Mouse (Mus musculus) kidney, embryonic 15.5 days (tissue): ENCODE data around the gene Tmem258. TPM values are rescaled to one million over a fixed set of nuclear protein-coding genes. Genes with fewer than 3 reads are reported as not detected.
A peak's percentile ranks its signal among the peaks of the same experiment; 100 is the strongest.

Experiments used
- ATAC-seq: fragments of 200-750 bp; cut with Nextera tagmentation; replicated peaks from 2 replicates; pipeline ENCODE4 v1.8.0; 2017; ENCODE audit warnings: moderate TSS enrichment; ENCODE audit not compliant: low FRiP score
- H3K27ac ChIP-seq: fragments of 300-500 bp; sonication (generic); 2 replicates; pipeline ENCODE4 v1.5.1; 2015; ENCODE audit warnings: mild to moderate bottlenecking, inconsistent platforms
- H3K27me3 ChIP-seq: fragments of 300-500 bp; sonication (generic); 2 replicates; pipeline ENCODE4 v1.6.1; 2015; ENCODE audit warnings: inconsistent platforms
- H3K36me3 ChIP-seq: fragments of 300-500 bp; sonication (generic); 2 replicates; pipeline ENCODE4 v1.6.1; 2015; ENCODE audit warnings: inconsistent platforms
- H3K4me1 ChIP-seq: fragments of 300-500 bp; sonication (generic); 2 replicates; pipeline ENCODE4 v1.6.1; 2015; ENCODE audit warnings: inconsistent platforms
- H3K4me2 ChIP-seq: fragments of 300-500 bp; sonication (generic); 2 replicates; pipeline ENCODE4 v1.6.1; 2015; ENCODE audit warnings: moderate library complexity, mild to moderate bottlenecking, inconsistent platforms
- H3K4me3 ChIP-seq: fragments of 300-500 bp; sonication (generic); replicated peaks from 2 replicates; pipeline ENCODE4 v1.5.1; 2015; ENCODE audit warnings: mild to moderate bottlenecking, inconsistent platforms
- H3K9ac ChIP-seq: fragments of 300-500 bp; sonication (generic); 2 replicates; pipeline ENCODE4 v1.6.1; 2015; ENCODE audit warnings: mild to moderate bottlenecking, inconsistent platforms
- H3K9me3 ChIP-seq: fragments of 300-500 bp; sonication (generic); replicated peaks from 2 replicates; pipeline ENCODE4 v1.6.1; 2016; ENCODE audit warnings: inconsistent platforms
- WGBS: fragments of 180-500 bp; shearing (Covaris S2); methylation state at CpG from one replicate; pipeline ENCODE4 v1.1.7; 2015; ENCODE audit warnings: mixed read lengths; 5-methylcytosine and 5-hydroxymethylcytosine counted together
- polyA plus RNA-seq: library from polyadenylated mRNA; unstranded; fragments of >200 nt; fragmentation: Nextera tagmentation; extraction: Ambion mirVana; gene quantifications from 2 replicates; pipeline ENCODE4 v1.2.1, GENCODE M21; 2015

Tmem258 gene
- polyA plus RNA-seq, 1 experiment from 2014 or later, result 477 TPM

GRCm38 (mm10) chr19:10225767-10226166, 22.0 kb downstream of the Tmem258 start:
- ATAC-seq, result no peak
- no peak overlapping the region for H3K9ac ChIP-seq
- no peaks in the 10 kb centered on the region for H3K36me3 ChIP-seq
- no peak overlapping the region for H3K27ac ChIP-seq
- no peak overlapping the region for H3K4me3 ChIP-seq
- peaks cover 59% of the 10 kb centered on the region for H3K4me1 ChIP-seq
- H3K4me2 ChIP-seq, result 0 out of 2 replicates have a peak overlapping the region, but pooled peaks have one; percentile 51
- H3K27me3 ChIP-seq, result no peaks in the 10 kb centered on the region
- H3K9me3 ChIP-seq, result no peaks in the 10 kb centered on the region
- 59% methylated on average over 4 of the region's 4 CpGs for WGBS

GRCm38 (mm10) chr19:10231016-10231415, 27.2 kb downstream of the Tmem258 start:
- Histone ChIP-seq H3K27me3 (0 out of 2 replicates have a peak, but pooled peaks cover 3% of the 10 kb centered on the region), H3K36me3 (no peaks in the 10 kb centered on the region), H3K9me3 (no peaks in the 10 kb centered on the region), H3K9ac (no peak overlapping the region), H3K4me3 (no peak overlapping the region), H3K4me1 (peaks cover 26% of the 10 kb centered on the region), H3K27ac (no peak overlapping the region), H3K4me2 (0 out of 2 replicates have a peak overlapping the region, but pooled peaks have one; percentile 4)
- 12% methylated on average over 7 of the region's 7 CpGs for WGBS
- ATAC-seq, result peak; percentile 40; the same call in 1 of the 2 replicates

DNA sequence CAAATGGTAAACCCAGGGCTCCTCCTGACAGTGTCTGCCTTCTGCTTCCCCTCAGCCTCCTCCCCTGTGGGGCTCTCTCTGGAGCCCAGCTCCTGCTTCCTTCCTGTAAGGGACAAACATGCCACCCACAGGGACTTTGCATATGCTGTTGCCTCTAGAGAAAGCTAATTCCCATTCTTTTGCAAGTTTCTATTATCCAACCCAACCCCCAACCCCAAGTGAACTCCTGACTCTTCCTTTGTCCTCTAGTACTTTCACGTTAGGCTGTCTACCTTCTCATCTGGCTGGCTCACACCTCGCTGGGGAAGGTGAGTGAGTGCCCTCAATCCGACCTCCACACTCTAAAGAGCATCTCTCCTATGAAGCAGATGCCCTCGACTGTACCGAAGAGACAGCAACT, 28.1 kb downstream of the Tmem258 start:
- no peak overlapping the region for H3K27ac ChIP-seq
- no peak for ATAC-seq
- 41% methylated on average over 5 of the region's 5 CpGs for WGBS

GRCm38 (mm10) chr19:10232327-10233017, 28.7 kb downstream of the Tmem258 start:
- no peak overlapping the region for H3K9ac ChIP-seq
- H3K9me3 ChIP-seq, result no peaks in the 10 kb centered on the region
- 0 out of 2 replicates have a peak, but pooled peaks cover 3% of the 10 kb centered on the region for H3K27me3 ChIP-seq
- peaks cover 22% of the 10 kb centered on the region for H3K4me1 ChIP-seq
- WGBS, result 48% methylated on average over 9 of the region's 9 CpGs
- H3K36me3 ChIP-seq, result no peaks in the 10 kb centered on the region
- no peak overlapping the region for H3K27ac ChIP-seq
- H3K4me2 ChIP-seq, result no peak overlapping the region
- ATAC-seq, result no peak
- H3K4me3 ChIP-seq, result no peak overlapping the region

More for the DNA sequence above, 28.1 kb downstream of the Tmem258 start:
- Histone ChIP-seq H3K27me3 (0 out of 2 replicates have a peak, but pooled peaks cover 3% of the 10 kb centered on the region), H3K9ac (no peak overlapping the region), H3K4me3 (no peak overlapping the region), H3K9me3 (no peaks in the 10 kb centered on the region), H3K4me2 (no peak overlapping the region), H3K36me3 (no peaks in the 10 kb centered on the region), H3K4me1 (peaks cover 26% of the 10 kb centered on the region)

DNA sequence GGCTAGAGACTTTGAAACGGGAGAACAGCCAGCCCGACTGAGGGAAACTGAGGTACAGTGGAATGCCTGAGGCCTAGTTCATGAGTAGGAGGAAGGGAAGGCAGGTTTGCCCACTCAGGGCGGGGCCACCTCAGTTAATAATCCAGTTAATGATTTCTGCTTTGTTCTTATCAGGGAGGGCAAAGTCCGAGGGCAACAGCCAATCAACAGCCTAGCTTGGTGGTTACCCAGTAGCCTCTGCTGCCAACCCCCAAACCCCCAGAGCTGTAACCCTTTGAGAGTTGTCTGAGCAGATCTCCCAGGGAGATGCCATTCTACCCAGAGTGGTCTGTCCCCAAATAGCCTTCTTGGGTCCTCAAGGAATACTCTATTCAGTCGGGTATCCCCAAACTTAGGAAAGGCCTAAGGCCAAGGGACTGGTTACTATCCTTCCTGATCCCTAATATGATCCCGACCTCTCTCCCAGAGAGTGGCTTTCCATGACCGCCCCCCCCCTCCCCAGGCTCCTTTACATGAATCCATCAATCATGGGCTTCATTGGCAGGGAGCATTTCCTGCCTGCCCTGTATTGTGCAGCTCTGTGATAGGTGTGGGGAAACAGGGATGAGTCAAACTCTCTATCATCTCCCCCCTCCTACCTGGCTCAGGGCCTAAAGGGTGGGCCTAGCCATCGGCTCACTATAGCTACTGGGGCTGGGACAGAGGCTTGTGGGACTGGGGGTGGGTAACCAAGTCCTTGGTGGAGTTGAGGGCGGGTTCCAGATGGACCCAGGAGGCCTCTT, 32.2 kb downstream of the Tmem258 start:
- ATAC-seq, result no peak
- Histone ChIP-seq H3K9ac (no peak overlapping the region), H3K27ac (0 out of 2 replicates have a peak overlapping the region, but pooled peaks have one; percentile 13), H3K36me3 (no peaks in the 10 kb centered on the region), H3K27me3 (peaks cover 11% of the 10 kb centered on the region; the same call in 1 of the 2 replicates), H3K4me1 (peaks cover 22% of the 10 kb centered on the region), H3K4me3 (no peak overlapping the region), H3K4me2 (no peak overlapping the region), H3K9me3 (no peaks in the 10 kb centered on the region)
- 76% methylated on average over 9 of the region's 9 CpGs for WGBS

DNA sequence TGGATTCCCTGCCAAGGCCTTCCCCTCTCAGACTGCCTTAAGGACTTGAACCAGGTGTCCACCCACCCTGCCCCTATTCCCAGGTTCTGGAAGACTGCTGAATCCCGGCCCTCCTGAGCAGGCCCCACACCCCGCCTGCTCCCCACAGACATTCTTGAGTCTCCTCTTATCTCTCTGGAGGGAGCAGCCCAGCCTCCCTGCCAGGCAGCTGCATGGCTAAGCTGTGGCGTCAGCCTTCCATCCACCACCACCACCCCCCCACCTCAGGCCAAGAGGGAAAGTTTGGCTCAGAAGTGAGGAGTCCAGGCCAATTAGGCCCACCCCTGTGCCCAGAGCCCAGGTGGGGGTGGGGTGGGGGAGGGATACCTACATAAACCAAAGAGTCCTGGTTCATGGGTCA, 34.7 kb downstream of the Tmem258 start:
- WGBS, result 81% methylated on average over 3 of the region's 3 CpGs
- H3K4me3 ChIP-seq, result no peak overlapping the region
- no peak overlapping the region for H3K4me2 ChIP-seq
- no peak for ATAC-seq
- no peak overlapping the region for H3K27ac ChIP-seq
- no peak overlapping the region for H3K9ac ChIP-seq
- H3K4me1 ChIP-seq, result peaks cover 22% of the 10 kb centered on the region
- H3K27me3 ChIP-seq, result peaks cover 8% of the 10 kb centered on the region; the same call in 1 of the 2 replicates
- H3K36me3 ChIP-seq, result no peaks in the 10 kb centered on the region
- H3K9me3 ChIP-seq, result no peaks in the 10 kb centered on the region

DNA sequence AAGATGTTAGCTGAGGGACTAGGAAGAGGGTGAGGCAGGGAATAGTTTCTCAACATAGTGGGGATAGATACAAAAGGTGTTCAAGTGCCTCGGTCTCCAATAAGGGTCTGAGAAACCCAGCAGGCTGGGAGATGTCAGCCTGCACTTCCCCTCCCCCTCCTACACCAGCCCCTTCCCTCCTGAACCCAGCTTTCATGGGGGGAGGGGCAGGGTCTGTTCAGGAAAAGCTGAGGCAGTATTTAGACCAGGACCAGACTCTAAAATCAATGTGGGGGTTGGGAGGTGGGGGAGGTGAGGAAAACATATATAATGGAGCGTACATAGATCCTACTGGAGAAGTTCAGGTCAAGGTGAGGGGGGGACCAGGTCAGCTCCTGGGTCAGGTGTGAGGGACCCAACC, 35.6 kb downstream of the Tmem258 start:
- 43% methylated on average over 2 of the region's 2 CpGs for WGBS
- ATAC-seq, result no peak
- Histone ChIP-seq H3K36me3 (no peaks in the 10 kb centered on the region), H3K9me3 (no peaks in the 10 kb centered on the region), H3K4me1 (peaks cover 22% of the 10 kb centered on the region), H3K4me2 (peak overlapping the region; percentile 90; the same call in 1 of the 2 replicates), H3K27ac (no peak overlapping the region), H3K9ac (no peak overlapping the region), H3K27me3 (peaks cover 8% of the 10 kb centered on the region; the same call in 1 of the 2 replicates), H3K4me3 (peak overlapping the region; percentile 51; the same call in 1 of the 2 replicates)

GRCm38 (mm10) chr19:10239975-10240653, 36.3 kb downstream of the Tmem258 start:
- Histone ChIP-seq H3K4me3 (peak overlapping the region; percentile 51), H3K36me3 (no peaks in the 10 kb centered on the region), H3K4me2 (peak overlapping the region; percentile 90), H3K4me1 (peaks cover 22% of the 10 kb centered on the region), H3K9me3 (no peaks in the 10 kb centered on the region), H3K9ac (peak overlapping the region; percentile 48), H3K27ac (0 out of 2 replicates have a peak overlapping the region, but pooled peaks have one; percentile 1), H3K27me3 (peaks cover 8% of the 10 kb centered on the region; the same call in 1 of the 2 replicates)
- 2% methylated on average over 26 of the region's 26 CpGs for WGBS
- ATAC-seq, result 0 out of 2 replicates have a peak, but pooled peaks have one; percentile 2

- peak within 1 kb of the TSS; percentile 90 for H3K4me2 ChIP-seq
- no peaks in the 10 kb centered on the region for H3K9me3 ChIP-seq
- 7% methylated on average over 43 of the region's 43 CpGs for WGBS
- peak within 1 kb of the TSS; percentile 51 for H3K4me3 ChIP-seq
- H3K27ac ChIP-seq, result 0 out of 2 replicates have a peak within 1 kb of the TSS, but pooled peaks have one; percentile 1
- peaks cover 8% of the 10 kb centered on the region; the same call in 1 of the 2 replicates for H3K27me3 ChIP-seq
- peaks cover 22% of the 10 kb centered on the region for H3K4me1 ChIP-seq
- H3K36me3 ChIP-seq, result no peaks in the 10 kb centered on the region
- peak; percentile 84 for ATAC-seq
- H3K9ac ChIP-seq, result peak within 1 kb of the TSS; percentile 48
Observed at GRCm38 (mm10) chr19:10240654-10241305, 37.0 kb downstream of the Tmem258 start, which contains the start of gene Myrf. Myrf (minus strand) TSS chr19:10240748.

DNA sequence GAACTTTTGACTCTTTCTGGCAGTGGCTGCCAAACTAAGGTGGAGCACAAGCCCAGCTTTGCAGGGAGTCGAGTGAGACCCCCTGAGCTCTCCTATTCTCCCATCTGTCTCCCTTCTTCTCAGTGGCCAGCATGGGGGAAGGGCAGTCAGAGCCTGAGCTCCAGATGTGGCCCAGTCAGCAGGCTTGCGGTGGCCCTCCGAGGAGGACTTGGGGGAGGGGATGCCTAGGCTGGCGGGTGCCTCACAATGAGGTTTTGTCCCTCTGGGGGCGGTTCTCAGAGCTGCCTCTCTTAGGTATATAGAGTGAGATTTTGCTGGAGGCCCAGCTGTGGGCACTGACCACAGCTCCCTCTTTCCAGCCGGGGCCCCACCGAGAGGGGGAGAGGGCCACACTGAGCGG, 39.1 kb downstream of the Tmem258 start:
- peaks cover 37% of the 10 kb centered on the region for H3K4me1 ChIP-seq
- H3K4me3 ChIP-seq, result no peak overlapping the region
- 18% methylated on average over 8 of the region's 8 CpGs for WGBS
- H3K4me2 ChIP-seq, result no peak overlapping the region
- ATAC-seq, result no peak
- no peaks in the 10 kb centered on the region for H3K9me3 ChIP-seq
- no peaks in the 10 kb centered on the region for H3K36me3 ChIP-seq
- H3K27ac ChIP-seq, result no peak overlapping the region
- H3K27me3 ChIP-seq, result peaks cover 8% of the 10 kb centered on the region; the same call in 1 of the 2 replicates
- H3K9ac ChIP-seq, result no peak overlapping the region

- no peak for ATAC-seq
- no peak overlapping the region for H3K4me2 ChIP-seq
- no peak overlapping the region for H3K27ac ChIP-seq
- 14% methylated on average over 3 of the region's 3 CpGs for WGBS
- H3K9ac ChIP-seq, result no peak overlapping the region
- peaks cover 7% of the 10 kb centered on the region; the same call in 1 of the 2 replicates for H3K27me3 ChIP-seq
- H3K4me3 ChIP-seq, result no peak overlapping the region
- peaks cover 47% of the 10 kb centered on the region for H3K4me1 ChIP-seq
- H3K9me3 ChIP-seq, result no peaks in the 10 kb centered on the region
- H3K36me3 ChIP-seq, result no peaks in the 10 kb centered on the region
Observed at GRCm38 (mm10) chr19:10244183-10244582, 40.4 kb downstream of the Tmem258 start.
